Mouse (Mus musculus) MEL (cell line): ENCODE data around the gene Hmgb1. TPM values are rescaled to one million over a fixed set of nuclear protein-coding genes. Genes with fewer than 3 reads are reported as not detected.

Source experiments
- DNase-seq: peaks from one replicate; pipeline ENCODE4 v3.0.0; 2011; ENCODE audit warnings: low read depth, low spot score
- H3K27ac ChIP-seq: 2 replicates; pipeline ENCODE4 v1.5.1; 2012; ENCODE audit warnings: low read depth, mild to moderate bottlenecking, control low read depth, low read length, moderate library complexity; ENCODE audit not compliant: control insufficient read depth
- H3K27me3 ChIP-seq, 2 experiments: fragments of 150-350 bp in 1 of 2; sonication (generic) in 1 of 2; 2 replicates each; pipeline ENCODE4 v1.6.1; 2012; ENCODE audit warnings: low read length in 2 of 2, mild to moderate bottlenecking in 2 of 2, improper control_type of control experiment in 1 of 2, moderate library complexity in 1 of 2; ENCODE audit not compliant: insufficient read depth in 2 of 2, control insufficient read depth in 1 of 2
- H3K36me3 ChIP-seq, 2 experiments: 2 replicates each; pipeline ENCODE4 v1.6.1; 2012 to 2014; ENCODE audit warnings: low read length in 2 of 2, improper control_type of control experiment in 1 of 2, inconsistent platforms in 1 of 2, mild to moderate bottlenecking in 1 of 2; ENCODE audit not compliant: insufficient read depth in 2 of 2, control insufficient read depth in 1 of 2
- H3K4me1 ChIP-seq, 2 experiments: fragments of 150-350 bp in 1 of 2; sonication (generic) in 1 of 2; 2 replicates each; pipeline ENCODE4 v1.6.1; 2012; ENCODE audit warnings: low read length in 2 of 2, improper control_type of control experiment in 1 of 2, mild to moderate bottlenecking in 1 of 2; ENCODE audit not compliant: insufficient read depth in 2 of 2, control insufficient read depth in 1 of 2
- H3K4me3 ChIP-seq, 2 experiments: fragments of 150-350 bp in 1 of 2; sonication (generic) in 1 of 2; 2 replicates each; pipeline ENCODE4 v1.5.1; 2012; ENCODE audit warnings: low read depth in 2 of 2, low read length in 2 of 2, mild to moderate bottlenecking in 2 of 2, moderate library complexity in 2 of 2, control low read depth in 1 of 2, improper control_type of control experiment in 1 of 2; ENCODE audit not compliant: control insufficient read depth in 1 of 2, insufficient read depth in 1 of 2
- H3K79me2 ChIP-seq: 2 replicates; pipeline ENCODE4 v1.6.1; 2012; ENCODE audit warnings: mild to moderate bottlenecking, low read length, moderate library complexity; ENCODE audit not compliant: control insufficient read depth, poor library complexity, insufficient read depth
- H3K9ac ChIP-seq: 2 replicates; pipeline ENCODE4 v1.6.1; 2012; ENCODE audit warnings: low read depth, mild to moderate bottlenecking, control low read depth, low read length, moderate library complexity; ENCODE audit not compliant: control insufficient read depth, poor library complexity, severe bottlenecking
- H3K9me3 ChIP-seq: fragments of 150-350 bp; sonication (generic); replicated peaks from 2 replicates; pipeline ENCODE4 v1.6.1; 2012; ENCODE audit warnings: mild to moderate bottlenecking, low read length, improper control_type of control experiment, moderate library complexity; ENCODE audit not compliant: insufficient read depth
- BHLHE40 ChIP-seq: IDR thresholded peaks from 2 replicates; pipeline ENCODE4 v1.6.1; 2012; ENCODE audit warnings: low read depth, mild to moderate bottlenecking, inconsistent platforms, low read length, improper control_type of control experiment, borderline replicate concordance
- CHD1 ChIP-seq: IDR thresholded peaks from 2 replicates; pipeline ENCODE4 v1.6.1; 2012; ENCODE audit warnings: low read depth, mild to moderate bottlenecking, inconsistent platforms, low read length, improper control_type of control experiment
- CHD2 ChIP-seq: IDR thresholded peaks from 2 replicates; pipeline ENCODE4 v1.6.1; 2011; ENCODE audit warnings: low read length, improper control_type of control experiment
- CTCF ChIP-seq, 3 experiments: IDR thresholded peaks in 2 of 3; conservative IDR thresholded peaks in 1 of 3; 2 replicates each; pipeline ENCODE4 v1.5.1; 2011 to 2012; ENCODE audit warnings: low read length in 3 of 3, low read depth in 2 of 3, mild to moderate bottlenecking in 2 of 3, improper control_type of control experiment in 1 of 3, inconsistent platforms in 1 of 3, mixed read lengths in 1 of 3, moderate library complexity in 1 of 3; ENCODE audit not compliant: control insufficient read depth in 1 of 3, insufficient read depth in 1 of 3, poor library complexity in 1 of 3, severe bottlenecking in 1 of 3
- ELF1 ChIP-seq: IDR thresholded peaks from 2 replicates; pipeline ENCODE4 v1.6.1; 2014; ENCODE audit warnings: low read depth, mild to moderate bottlenecking, inconsistent platforms, low read length, improper control_type of control experiment, moderate library complexity
- GATA1 ChIP-seq: IDR thresholded peaks from 2 replicates; pipeline ENCODE4 v1.6.1; 2011; ENCODE audit warnings: low read depth, low read length, improper control_type of control experiment
- HCFC1 ChIP-seq: IDR thresholded peaks from 2 replicates; pipeline ENCODE4 v1.6.1; 2012; ENCODE audit warnings: low read depth, mild to moderate bottlenecking, inconsistent platforms, low read length, improper control_type of control experiment, moderate library complexity
- KAT2A ChIP-seq: conservative IDR thresholded peaks from 2 replicates; pipeline ENCODE4 v1.6.1; 2012; ENCODE audit warnings: low read depth, low read length, improper control_type of control experiment, inconsistent platforms
- MAX ChIP-seq: IDR thresholded peaks from 2 replicates; pipeline ENCODE4 v1.6.1; 2011; ENCODE audit warnings: low read length, improper control_type of control experiment
- MAZ ChIP-seq: IDR thresholded peaks from 2 replicates; pipeline ENCODE4 v1.6.1; 2012; ENCODE audit warnings: low read depth, mild to moderate bottlenecking, inconsistent platforms, low read length, improper control_type of control experiment
- MXI1 ChIP-seq: IDR thresholded peaks from 2 replicates; pipeline ENCODE4 v1.6.1; 2011; ENCODE audit warnings: mild to moderate bottlenecking, low read depth, low read length, improper control_type of control experiment
- POLR2A ChIP-seq, 2 experiments: IDR thresholded peaks; 2 replicates each; pipeline ENCODE4 v1.6.1; 2011 to 2012; ENCODE audit warnings: low read length in 2 of 2, mild to moderate bottlenecking in 2 of 2, control low read depth in 1 of 2, improper control_type of control experiment in 1 of 2, low read depth in 1 of 2, moderate library complexity in 1 of 2; ENCODE audit not compliant: control insufficient read depth in 1 of 2, insufficient read depth in 1 of 2, poor library complexity in 1 of 2
- RAD21 ChIP-seq: IDR thresholded peaks from 2 replicates; pipeline ENCODE4 v1.6.1; 2011; ENCODE audit warnings: mild to moderate bottlenecking, low read depth, low read length, improper control_type of control experiment
- RCOR1 ChIP-seq: IDR thresholded peaks from 2 replicates; pipeline ENCODE4 v1.6.1; 2012; ENCODE audit warnings: low read depth, mild to moderate bottlenecking, inconsistent platforms, low read length, improper control_type of control experiment
- SMC3 ChIP-seq: IDR thresholded peaks from 2 replicates; pipeline ENCODE4 v1.6.1; 2011; ENCODE audit warnings: low read depth, low read length, improper control_type of control experiment
- TAL1 ChIP-seq: IDR thresholded peaks from 2 replicates; pipeline ENCODE4 v1.6.1; 2012; ENCODE audit warnings: mild to moderate bottlenecking, inconsistent platforms, low read length, moderate library complexity, mixed read lengths
- TBP ChIP-seq: IDR thresholded peaks from 2 replicates; pipeline ENCODE4 v1.8.0; 2011; ENCODE audit warnings: low read depth, low read length, improper control_type of control experiment
- TCF12 ChIP-seq: IDR thresholded peaks from 2 replicates; pipeline ENCODE4 v1.6.1; 2014; ENCODE audit warnings: low read depth, mild to moderate bottlenecking, inconsistent platforms, low read length, improper control_type of control experiment, moderate library complexity
- USF1 ChIP-seq: IDR thresholded peaks from 2 replicates; pipeline ENCODE4 v1.6.1; 2014; ENCODE audit warnings: low read depth, mild to moderate bottlenecking, inconsistent platforms, low read length, improper control_type of control experiment, moderate library complexity
- USF2 ChIP-seq, 2 experiments: IDR thresholded peaks; 2 replicates each; pipeline ENCODE4 v1.6.1; 2011 to 2012; ENCODE audit warnings: improper control_type of control experiment in 2 of 2, low read length in 2 of 2, borderline replicate concordance in 1 of 2, inconsistent platforms in 1 of 2, low read depth in 1 of 2, mild to moderate bottlenecking in 1 of 2; ENCODE audit not compliant: insufficient read depth in 1 of 2
- ZKSCAN1 ChIP-seq: IDR thresholded peaks from 2 replicates; pipeline ENCODE4 v1.6.1; 2012; ENCODE audit warnings: low read depth, mild to moderate bottlenecking, inconsistent platforms, low read length, improper control_type of control experiment, moderate library complexity
- ZMIZ1 ChIP-seq: IDR thresholded peaks from 2 replicates; pipeline ENCODE4 v1.6.1; 2012; ENCODE audit warnings: low read depth, mild to moderate bottlenecking, inconsistent platforms, low read length, improper control_type of control experiment, moderate library complexity
- polyA plus RNA-seq, 2 experiments: library from polyadenylated mRNA; stranded (reverse) in 1 of 2; unstranded in 1 of 2; fragments of >175 nt in 1 of 2; fragments of >200 nt in 1 of 2; gene quantifications; 2 replicates each; pipeline versions ENCODE4 v1.2.1 to v1.2.4; 2012; ENCODE audit warnings: low replicate concordance in 2 of 2, low read depth in 1 of 2; ENCODE audit not compliant: insufficient read length in 2 of 2, insufficient read depth in 1 of 2, missing spikeins in 1 of 2
- total RNA-seq: library from RNA; depleted of rRNA; stranded (reverse); fragments of 300-350 nt; gene quantifications from 2 replicates; pipeline ENCODE4 v1.2.3, GENCODE M21; 2012

Gene Hmgb1
- total and polyA plus RNA-seq, 3 experiments, result 600 to 678 TPM; not detected in 1

DNA sequence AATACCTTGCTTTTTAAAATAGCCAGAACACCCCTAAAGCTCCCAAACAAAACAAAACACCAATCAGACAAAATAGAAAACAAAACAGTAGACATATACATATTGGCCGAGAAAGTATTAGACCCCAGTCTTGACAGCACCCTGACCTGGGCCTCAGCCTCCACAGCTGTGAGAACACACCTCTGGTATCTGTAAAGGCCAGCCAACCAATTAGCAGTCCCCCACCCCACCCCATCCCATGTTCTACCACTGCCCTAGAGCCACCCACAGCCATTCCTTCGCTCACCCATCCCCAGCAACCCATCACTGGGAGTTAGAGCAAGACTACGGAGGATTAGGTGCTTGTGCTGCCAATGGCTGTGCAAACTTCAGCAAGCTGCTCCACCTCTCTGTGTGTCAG lies 33.4 kb downstream of the Hmgb1 start:
- no peak for DNase-seq
- TF ChIP-seq ZKSCAN1 (no peak), POLR2A (IDR thresholded peaks at IDR 0.05; ENCODE audit: control insufficient read depth in 1 of 2, insufficient read depth in 1 of 2, low read depth in 1 of 2, low read length in 2 of 2, poor library complexity in 1 of 2) (no peak), RAD21 (no peak), MAX (no peak), SMC3 (no peak), MAZ (no peak), ELF1 (no peak), USF1 (no peak), KAT2A (no peak), RCOR1 (no peak), CHD1 (no peak), MXI1 (no peak), CHD2 (no peak), ZMIZ1 (no peak), TBP (no peak)
- TF ChIP-seq, all 39 proteins: peak for 0
- Histone ChIP-seq H3K9ac (no peak overlapping the region), H3K79me2 (no peaks in the 10 kb centered on the region), H3K27me3 (no peaks in the 10 kb centered on the region), H3K27ac (no peak overlapping the region), H3K4me3 (no peak overlapping the region), H3K4me1 (peaks cover 0 to 13% of the 10 kb centered on the region in 2 experiments; a peak in 2 of 4 replicates), H3K9me3 (no peaks in the 10 kb centered on the region), H3K36me3 (peaks cover 0 to 7% of the 10 kb centered on the region in 2 experiments; a peak in 2 of 4 replicates)

DNA sequence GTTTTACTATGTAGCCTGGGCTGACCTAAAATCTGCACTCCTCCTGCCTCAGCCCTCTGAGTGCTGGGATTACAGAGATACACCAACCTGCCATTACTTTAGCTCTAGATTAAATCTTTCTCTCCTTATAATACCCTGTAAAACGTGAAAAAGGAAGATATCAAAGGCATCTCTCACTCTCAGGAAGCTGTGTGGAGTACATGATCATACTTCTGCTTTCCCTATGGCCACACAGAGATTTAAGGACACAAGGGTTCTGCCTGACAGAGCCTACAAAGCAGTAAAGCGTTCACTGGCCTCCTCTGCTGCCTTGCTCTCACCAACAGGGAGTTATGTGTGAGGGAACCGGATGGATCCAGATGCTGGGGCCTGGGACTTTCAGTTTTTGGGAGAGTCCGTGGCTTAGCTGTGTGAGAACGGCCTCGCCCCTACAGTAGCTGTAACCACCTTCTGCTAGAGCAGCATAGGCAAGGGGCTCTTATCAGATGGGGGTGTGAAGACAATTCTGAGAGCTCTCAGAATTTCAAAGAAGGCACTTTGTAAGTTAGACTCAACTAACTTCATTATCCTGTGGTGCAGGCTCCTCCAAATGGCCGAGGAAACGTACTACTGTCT lies 36.8 kb downstream of the Hmgb1 start:
- no peaks in the 10 kb centered on the region for H3K79me2 ChIP-seq
- TF ChIP-seq ZKSCAN1 (no peak), RCOR1 (peak; percentile 58), GATA1 (peak; percentile 44), ELF1 (no peak), HCFC1 (no peak), BHLHE40 (0 out of 2 replicates have a peak, but pooled peaks have one; percentile 31), CTCF (IDR thresholded peaks at IDR 0.05 in 2 of 3, conservative IDR thresholded peaks at IDR 0.05 in 1 of 3; ENCODE audit: control insufficient read depth in 1 of 3, insufficient read depth in 1 of 3, low read depth in 2 of 3, low read length in 3 of 3, poor library complexity in 1 of 3, severe bottlenecking in 1 of 3) (no peak), USF2 (IDR thresholded peaks at IDR 0.05; ENCODE audit: borderline replicate concordance in 1 of 2, insufficient read depth in 1 of 2, low read depth in 1 of 2, low read length in 2 of 2) (no peak), TCF12 (no peak), TAL1 (no peak)
- H3K36me3 ChIP-seq, result peaks cover 0 to 7% of the 10 kb centered on the region in 2 experiments; a peak in 2 of 4 replicates
- peak; percentile 56 for DNase-seq
- H3K4me1 ChIP-seq, result peaks cover 0 to 13% of the 10 kb centered on the region in 2 experiments; a peak in 2 of 4 replicates
- no peak overlapping the region for H3K9ac ChIP-seq
- no peak overlapping the region for H3K27ac ChIP-seq
- no peak overlapping the region for H3K4me3 ChIP-seq
- H3K27me3 ChIP-seq, result no peaks in the 10 kb centered on the region
- no peaks in the 10 kb centered on the region for H3K9me3 ChIP-seq
